Mouse (Mus musculus): ENCODE data around the gene Gm28230.

- TF ChIP-seq CTCF (IDR thresholded peaks at IDR 0.05; ENCODE audit: insufficient read depth, low read length) (no peak), POLR2A (IDR thresholded peaks at IDR 0.05; ENCODE audit: borderline replicate concordance, extremely low read depth, low read depth, low read length) (no peak)
These were observed 22.0 kb downstream of the Gm28230 start for GRCm38 (mm10) chr2:74748436-74748995.

Data from lung, adult 2 months (tissue).